Mouse (Mus musculus): Measurements from ENCODE around the gene Abhd12b. TPM values are rescaled to one million over a fixed set of nuclear protein-coding genes. Genes with fewer than 3 reads are reported as not detected.
"Not testable (repeated sequence)": the region's sequence is repeated elsewhere in the genome, so short reads cannot be mapped to it uniquely, and the experiment has no call there.

The Abhd12b gene
- polyA plus RNA-seq, 1 experiment from 2014 or later = not detected

- WGBS = 17% methylated on average over 3 of the region's 3 CpGs
- not testable (repeated sequence) for H3K4me3 ChIP-seq; H3K9me3 ChIP-seq; DNase-seq (ENCODE audit: low spot score); H3K27me3 ChIP-seq (replicated peaks; ENCODE audit: low read depth, poor library complexity, severe bottlenecking); H3K36me3 ChIP-seq (replicated peaks)
- Histone ChIP-seq H3K27ac (replicated peaks) (peak overlapping the region; percentile 72), H3K4me1 (peaks cover 28% of the 10 kb centered on the region)
These were observed 9.8 kb upstream of the Abhd12b start for GRCm38 (mm10) chr12:70144106-70144587.

DNA sequence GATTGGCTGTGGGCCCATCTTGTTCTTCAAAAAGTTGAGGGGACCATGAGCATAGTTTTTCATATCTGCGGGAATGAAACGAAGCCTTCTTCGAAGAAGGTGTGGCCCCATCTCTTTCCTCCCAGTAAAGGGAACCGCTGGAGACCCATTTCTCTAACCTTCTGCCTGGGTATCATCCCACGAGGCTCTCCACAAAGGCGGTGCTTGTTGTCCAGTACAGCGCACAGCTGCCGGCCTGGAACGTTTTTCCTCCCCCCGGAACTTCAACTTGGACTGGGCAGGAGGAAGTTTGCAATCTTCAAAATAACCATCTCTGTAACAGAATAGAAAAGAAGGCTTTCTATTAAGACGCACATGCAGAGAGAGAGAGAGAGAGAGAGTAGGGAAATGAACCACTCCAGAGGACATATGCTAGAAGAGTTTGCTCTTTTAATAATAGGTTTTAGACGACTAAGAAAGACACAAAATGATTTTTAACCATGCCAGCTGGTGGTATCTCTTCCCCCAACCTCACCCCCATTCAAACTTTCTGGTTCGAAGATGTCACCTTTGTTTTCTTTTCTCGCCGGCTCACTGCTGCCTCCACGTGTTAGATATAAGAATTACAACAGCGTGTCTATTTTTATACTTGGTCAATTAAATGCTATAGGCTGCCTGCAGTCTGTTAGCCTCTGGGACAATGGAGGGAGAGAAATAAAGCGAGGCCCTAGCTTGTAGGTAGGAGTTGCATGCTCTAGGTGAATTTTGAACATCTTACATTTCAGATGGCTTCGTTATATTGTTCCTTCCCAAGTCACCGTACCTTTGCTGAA, 9.1 kb upstream of the Abhd12b start:
- no peaks in the 10 kb centered on the region for H3K9me3 ChIP-seq
- WGBS = 48% methylated on average over 20 of the region's 20 CpGs
- H3K4me3 ChIP-seq = no peak overlapping the region
- H3K27me3 ChIP-seq (replicated peaks; ENCODE audit: low read depth, poor library complexity, severe bottlenecking) = no peaks in the 10 kb centered on the region
- H3K36me3 ChIP-seq (replicated peaks) = no peaks in the 10 kb centered on the region
- peaks cover 28% of the 10 kb centered on the region for H3K4me1 ChIP-seq
- peak; percentile 59 for DNase-seq (ENCODE audit: low spot score)
- peak overlapping the region; percentile 65 for H3K27ac ChIP-seq (replicated peaks)

DNA sequence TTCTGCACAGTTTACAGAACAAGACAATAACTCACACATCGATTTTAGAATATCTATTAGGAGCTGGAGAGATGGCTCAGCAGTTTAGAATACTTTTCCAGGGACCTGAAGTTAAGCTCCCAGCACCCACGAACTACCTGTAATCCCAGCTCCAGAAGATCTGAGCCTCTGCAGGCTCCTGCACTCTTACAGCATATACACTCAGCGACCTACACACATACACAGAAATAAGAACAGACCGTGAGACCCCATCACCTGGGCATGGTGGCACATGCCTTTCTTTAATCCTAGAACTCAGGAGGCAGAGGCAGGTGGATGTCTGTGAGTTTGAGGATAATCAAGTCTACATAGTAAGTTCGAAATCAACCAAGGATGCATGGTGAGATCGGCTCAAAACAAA, 8.4 kb upstream of the Abhd12b start:
- 89% methylated on average over 6 of the region's 6 CpGs for WGBS

DNA sequence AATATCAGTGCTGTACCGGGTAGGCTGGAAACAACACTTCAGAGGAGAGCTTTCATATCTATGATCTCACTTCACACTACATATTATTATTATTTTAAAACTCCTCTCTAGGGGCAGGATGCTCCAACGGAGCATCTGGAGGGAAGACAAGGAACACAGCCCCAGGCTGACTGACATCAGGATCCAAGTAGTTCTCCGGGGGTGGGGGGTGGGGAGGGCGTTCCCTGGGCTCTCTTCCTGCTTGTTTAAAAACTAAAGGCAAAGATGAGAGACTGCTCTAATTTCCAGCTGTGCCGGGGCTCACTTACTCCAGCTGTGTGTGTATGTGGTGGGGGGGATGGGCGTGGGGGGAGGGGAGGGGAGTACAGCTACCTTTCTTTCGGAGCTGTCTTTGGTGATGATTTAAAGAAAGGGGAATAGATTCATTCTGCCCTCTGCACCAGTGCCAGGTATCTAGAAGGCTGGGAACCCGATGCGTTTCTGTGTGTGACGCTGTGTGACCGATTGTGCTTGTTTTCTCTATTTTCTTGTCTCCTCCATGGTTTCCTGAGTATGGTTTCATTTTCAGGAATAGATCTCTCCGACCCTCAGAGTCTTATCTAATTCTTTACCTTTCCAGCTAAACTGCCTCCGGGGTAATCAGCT, 5.8 kb upstream of the Abhd12b start:
- Histone ChIP-seq H3K9me3 (no peaks in the 10 kb centered on the region), H3K4me1 (peaks cover 33% of the 10 kb centered on the region), H3K27ac (replicated peaks) (no peak overlapping the region), H3K27me3 (replicated peaks; ENCODE audit: low read depth, poor library complexity, severe bottlenecking) (no peaks in the 10 kb centered on the region; the same call in 1 of the 2 replicates), H3K4me3 (peak overlapping the region; percentile 50), H3K36me3 (replicated peaks) (no peaks in the 10 kb centered on the region)
- WGBS = 6% methylated on average over 13 of the region's 13 CpGs
- DNase-seq (ENCODE audit: low spot score) = peak; percentile 52

More for the DNA sequence above, 8.4 kb upstream of the Abhd12b start:
- H3K27ac ChIP-seq (replicated peaks) = no peak overlapping the region
- peaks cover 28% of the 10 kb centered on the region for H3K4me1 ChIP-seq
- H3K36me3 ChIP-seq (replicated peaks) = no peaks in the 10 kb centered on the region
- no peaks in the 10 kb centered on the region for H3K9me3 ChIP-seq
- H3K27me3 ChIP-seq (replicated peaks; ENCODE audit: low read depth, poor library complexity, severe bottlenecking) = no peaks in the 10 kb centered on the region; the same call in 1 of the 2 replicates
- no peak overlapping the region for H3K4me3 ChIP-seq
- DNase-seq (ENCODE audit: low spot score) = no peak

DNA sequence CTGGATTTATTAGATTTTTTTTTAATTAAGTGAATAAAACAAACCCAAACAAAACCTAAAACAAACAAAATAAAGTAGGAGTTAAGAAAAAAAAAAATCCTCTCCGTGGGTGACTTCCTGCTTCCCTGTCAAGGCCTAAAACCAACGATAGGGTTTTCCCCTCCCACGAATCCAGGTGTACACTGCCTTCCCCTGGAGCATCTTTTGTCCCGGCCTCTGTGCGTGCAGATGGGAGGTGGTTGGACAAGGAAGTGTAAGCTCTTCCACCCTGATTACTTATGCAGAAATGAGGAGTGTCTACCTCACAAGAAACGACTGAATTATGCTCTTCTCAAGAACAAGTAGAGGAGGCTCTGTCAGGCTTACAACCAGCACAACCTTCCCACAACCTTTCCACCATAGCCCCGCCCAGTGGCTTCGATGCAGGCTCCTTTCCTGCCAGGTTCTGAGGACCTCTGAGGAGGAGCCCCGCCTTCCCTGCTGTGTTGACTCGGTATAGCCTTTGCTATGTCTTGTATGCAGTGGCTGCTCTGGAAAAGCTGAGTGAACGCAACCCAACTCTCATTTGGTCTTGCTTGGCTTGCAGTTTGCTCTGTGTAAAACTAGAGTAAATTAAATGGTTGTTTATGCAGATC, 5.2 kb upstream of the Abhd12b start:
- Histone ChIP-seq H3K4me1 (peaks cover 34% of the 10 kb centered on the region), H3K27me3 (replicated peaks; ENCODE audit: low read depth, poor library complexity, severe bottlenecking) (no peaks in the 10 kb centered on the region; the same call in 1 of the 2 replicates), H3K9me3 (no peaks in the 10 kb centered on the region), H3K27ac (replicated peaks) (no peak overlapping the region), H3K36me3 (replicated peaks) (no peaks in the 10 kb centered on the region), H3K4me3 (peak overlapping the region; percentile 50)
- 9% methylated on average over 11 of the region's 11 CpGs for WGBS
- peak; percentile 35 for DNase-seq (ENCODE audit: low spot score)

DNA sequence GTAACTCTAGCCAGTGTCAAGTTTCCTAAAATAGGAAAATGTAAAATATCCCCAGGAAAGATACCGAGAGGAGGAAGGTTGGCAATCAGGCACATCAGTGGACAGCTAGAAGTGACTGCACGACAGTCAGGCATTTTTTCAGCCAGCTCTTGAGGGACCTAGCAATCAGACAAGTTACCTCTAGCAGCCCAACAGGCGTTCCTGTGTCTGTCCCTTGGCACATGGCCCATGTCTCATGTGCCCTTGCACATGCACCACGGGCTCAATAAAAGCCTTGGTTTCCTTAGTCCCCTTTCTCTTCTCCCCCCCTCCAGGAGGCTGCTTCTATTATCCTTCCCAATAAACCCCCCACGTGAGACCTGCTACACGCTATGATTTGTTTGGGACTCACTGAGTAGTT, 2.3 kb downstream of the Abhd12b start:
- peaks cover 4% of the 10 kb centered on the region; the same call in 1 of the 2 replicates for H3K27me3 ChIP-seq (replicated peaks; ENCODE audit: low read depth, poor library complexity, severe bottlenecking)
- peaks cover 6% of the 10 kb centered on the region; the same call in 1 of the 2 replicates for H3K4me1 ChIP-seq
- no peaks in the 10 kb centered on the region for H3K9me3 ChIP-seq
- no peaks in the 10 kb centered on the region for H3K36me3 ChIP-seq (replicated peaks)
- no peak overlapping the region for H3K4me3 ChIP-seq
- WGBS = 78% methylated on average over 6 of the region's 6 CpGs
- H3K27ac ChIP-seq (replicated peaks) = no peak overlapping the region
- DNase-seq (ENCODE audit: low spot score) = no peak

DNA sequence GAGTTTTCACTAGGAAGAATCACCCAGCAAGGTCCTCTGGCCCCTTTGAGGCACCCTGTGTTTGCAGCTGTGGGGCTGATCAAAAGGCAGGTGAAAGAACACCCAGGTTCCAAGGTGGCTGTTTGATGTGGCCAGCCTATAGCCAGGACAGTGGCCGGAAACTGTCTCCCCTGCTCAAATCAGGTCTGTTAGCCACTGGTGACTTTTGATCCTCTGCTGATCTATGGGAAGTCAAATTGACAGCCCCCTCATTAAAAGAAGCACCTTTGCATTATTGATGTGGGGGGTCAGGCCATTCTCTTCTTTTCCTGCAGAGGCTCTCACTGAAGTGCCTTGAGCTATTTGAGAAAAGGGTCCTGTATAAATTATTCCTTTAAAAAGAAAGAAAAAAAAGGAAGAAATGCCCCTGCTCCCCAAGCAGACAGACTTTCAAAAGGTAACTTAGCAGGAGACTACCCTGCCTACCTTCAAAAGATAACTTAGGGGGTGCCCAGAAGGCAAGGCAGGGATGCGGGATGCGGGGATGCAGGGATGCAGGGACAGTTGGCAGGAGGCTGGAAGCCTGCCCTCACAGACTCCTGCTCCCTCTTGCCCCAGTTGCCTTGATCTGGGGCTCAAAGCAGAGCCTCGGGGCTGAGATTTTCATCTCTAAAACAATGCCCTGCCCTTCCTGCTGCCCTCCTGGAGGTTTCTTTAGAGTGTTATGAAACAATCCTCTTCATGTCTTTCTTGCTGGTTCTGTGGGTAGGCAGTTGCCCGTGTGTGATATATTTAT, 3.5 kb downstream of the Abhd12b start:
- no peak overlapping the region for H3K27ac ChIP-seq (replicated peaks)
- DNase-seq (ENCODE audit: low spot score) = no peak
- no peaks in the 10 kb centered on the region for H3K36me3 ChIP-seq (replicated peaks)
- H3K27me3 ChIP-seq (replicated peaks; ENCODE audit: low read depth, poor library complexity, severe bottlenecking) = peaks cover 4% of the 10 kb centered on the region; the same call in 1 of the 2 replicates
- H3K4me1 ChIP-seq = peaks cover 6% of the 10 kb centered on the region; the same call in 1 of the 2 replicates
- WGBS = 44% methylated on average over 5 of the region's 5 CpGs
- H3K4me3 ChIP-seq = no peak overlapping the region
- H3K9me3 ChIP-seq = no peaks in the 10 kb centered on the region

DNA sequence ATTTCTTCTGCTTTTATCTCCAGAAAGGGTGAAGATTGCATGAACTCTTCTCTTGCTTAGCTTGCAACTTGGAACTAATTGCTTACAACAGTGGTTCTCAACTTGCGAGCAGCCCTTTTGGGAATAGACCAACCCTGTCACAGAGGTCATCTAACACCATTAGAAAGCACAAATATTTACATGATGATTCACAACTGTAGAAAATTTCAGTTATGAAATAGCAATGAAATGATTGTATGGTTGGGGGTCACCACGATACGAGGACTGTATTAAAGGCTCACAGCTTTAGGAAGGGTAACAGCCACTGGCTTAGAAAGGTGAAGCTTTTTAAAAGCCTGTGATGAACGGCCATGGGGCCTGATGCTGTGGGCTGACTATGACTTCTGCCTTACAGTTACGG, 7.1 kb downstream of the Abhd12b start:
- 81% methylated on average over 5 of the region's 5 CpGs for WGBS
- H3K9me3 ChIP-seq = no peaks in the 10 kb centered on the region
- no peak for DNase-seq (ENCODE audit: low spot score)

GRCm38 (mm10) chr12:70164741-70165140, 10.8 kb downstream of the Abhd12b start:
- DNase-seq (ENCODE audit: low spot score) = no peak
- Histone ChIP-seq H3K27me3 (replicated peaks; ENCODE audit: low read depth, poor library complexity, severe bottlenecking) (no peaks in the 10 kb centered on the region), H3K27ac (replicated peaks) (no peak overlapping the region), H3K36me3 (replicated peaks) (no peaks in the 10 kb centered on the region), H3K4me1 (peaks cover 4% of the 10 kb centered on the region; the same call in 1 of the 2 replicates), H3K9me3 (no peaks in the 10 kb centered on the region), H3K4me3 (no peak overlapping the region)
- 76% methylated on average over 3 of the region's 3 CpGs for WGBS

More for the DNA sequence above, 7.1 kb downstream of the Abhd12b start:
- peaks cover 4% of the 10 kb centered on the region; the same call in 1 of the 2 replicates for H3K4me1 ChIP-seq
- no peak overlapping the region for H3K27ac ChIP-seq (replicated peaks)
- no peaks in the 10 kb centered on the region for H3K36me3 ChIP-seq (replicated peaks)
- H3K27me3 ChIP-seq (replicated peaks; ENCODE audit: low read depth, poor library complexity, severe bottlenecking) = peaks cover 4% of the 10 kb centered on the region; the same call in 1 of the 2 replicates
- H3K4me3 ChIP-seq = no peak overlapping the region

GRCm38 (mm10) chr12:70167950-70168349, 14.0 kb downstream of the Abhd12b start:
- peaks cover 4% of the 10 kb centered on the region; the same call in 1 of the 2 replicates for H3K4me1 ChIP-seq
- 86% methylated on average over 4 of the region's 4 CpGs for WGBS

DNA sequence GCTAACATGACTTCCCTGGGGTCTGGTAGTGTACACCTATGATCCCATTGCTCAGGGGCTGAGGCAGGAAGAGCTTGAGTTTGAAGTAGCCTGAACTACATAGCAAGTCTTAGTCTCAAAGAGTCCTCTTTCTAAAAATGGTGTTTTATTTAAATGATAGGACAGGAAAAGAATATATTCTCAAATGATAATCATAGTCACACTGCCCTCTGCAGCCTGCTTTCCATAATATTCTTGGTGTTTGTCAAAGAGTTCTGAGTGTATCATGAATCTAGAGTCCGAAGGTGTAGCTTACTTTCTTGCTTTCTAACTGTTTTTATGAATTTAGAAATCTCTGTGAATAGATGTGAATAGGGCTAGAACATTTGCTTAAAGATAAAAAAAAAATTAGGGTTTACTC, 16.0 kb downstream of the Abhd12b start:
- Histone ChIP-seq H3K36me3 (replicated peaks) (no peaks in the 10 kb centered on the region), H3K4me3 (no peak overlapping the region), H3K9me3 (no peaks in the 10 kb centered on the region), H3K27ac (replicated peaks) (no peak overlapping the region), H3K27me3 (replicated peaks; ENCODE audit: low read depth, poor library complexity, severe bottlenecking) (no peaks in the 10 kb centered on the region), H3K4me1 (no peaks in the 10 kb centered on the region)
- 93% methylated on average over 1 of the region's 1 CpGs for WGBS
- DNase-seq (ENCODE audit: low spot score) = no peak

More at GRCm38 (mm10) chr12:70167950-70168349, 14.0 kb downstream of the Abhd12b start:
- Histone ChIP-seq H3K9me3 (no peaks in the 10 kb centered on the region), H3K4me3 (no peak overlapping the region), H3K36me3 (replicated peaks) (no peaks in the 10 kb centered on the region), H3K27me3 (replicated peaks; ENCODE audit: low read depth, poor library complexity, severe bottlenecking) (no peaks in the 10 kb centered on the region), H3K27ac (replicated peaks) (no peak overlapping the region)
- DNase-seq (ENCODE audit: low spot score) = no peak

DNA sequence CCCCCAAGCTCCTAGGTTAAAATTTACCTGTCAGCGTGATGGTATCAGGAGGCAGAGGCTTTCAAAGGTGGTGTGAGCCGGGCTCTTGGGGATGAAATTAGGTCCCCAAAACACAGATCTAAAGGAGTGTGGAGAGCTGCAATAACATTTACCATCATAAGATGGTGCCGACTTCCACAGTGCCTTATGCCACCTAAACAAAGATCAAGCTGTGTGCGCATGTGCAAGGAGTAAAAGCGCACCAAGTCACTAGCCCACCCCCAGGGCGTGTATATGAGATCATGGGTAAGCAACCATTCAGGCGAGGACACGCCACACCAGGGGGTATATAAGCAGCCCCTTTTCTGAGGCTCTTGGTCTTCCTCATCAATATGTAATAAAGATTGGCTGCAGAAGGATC, 29.6 kb downstream of the Abhd12b start:
- 92% methylated on average over 8 of the region's 8 CpGs for WGBS
- H3K4me3 ChIP-seq; H3K27me3 ChIP-seq (replicated peaks; ENCODE audit: low read depth, poor library complexity, severe bottlenecking); DNase-seq (ENCODE audit: low spot score); H3K27ac ChIP-seq (replicated peaks); H3K4me1 ChIP-seq; H3K36me3 ChIP-seq (replicated peaks): not testable (repeated sequence)
- H3K9me3 ChIP-seq = peaks cover 14% of the 10 kb centered on the region

Measured in embryonic facial prominence, embryonic 10.5 days (tissue).